Mouse (Mus musculus) layer of hippocampus, postnatal 10 days (tissue): ENCODE results near the gene Recql5. TPM values are rescaled to one million over a fixed set of nuclear protein-coding genes. Genes with fewer than 3 reads are reported as not detected.

Experiments
- DNase-seq, 2 experiments: peaks; one replicate each; pipeline ENCODE4 v3.0.0; 2021; ENCODE audit warnings: low spot score in 2 of 2
- total RNA-seq, 2 experiments: library from RNA; stranded (reverse); gene quantifications; 2 replicates each; pipeline ENCODE4 v1.2.3; 2021

Recql5 gene
- total RNA-seq, 2 experiments from 2014 or later: 21.6 to 25.5 TPM

- no peak for DNase-seq
Measured at GRCm38 (mm10) chr11:115901338-115902161, 31.7 kb downstream of the Recql5 start.

- DNase-seq: no peak
Measured at GRCm38 (mm10) chr11:115900561-115901337, 32.5 kb downstream of the Recql5 start.

- DNase-seq: no peak
Measured at GRCm38 (mm10) chr11:115899486-115900266, 33.6 kb downstream of the Recql5 start, which contains the start of gene Smim5. Smim5 (plus strand) TSS chr11:115899966.

GRCm38 (mm10) chr11:115898886-115899285 lies 34.4 kb downstream of the Recql5 start:
- peak; percentile 59 to 69 for DNase-seq

- no peak for DNase-seq
Measured at GRCm38 (mm10) chr11:115898446-115898845, 34.8 kb downstream of the Recql5 start.

- DNase-seq: no peak
Measured at GRCm38 (mm10) chr11:115894755-115895520, 38.3 kb downstream of the Recql5 start.

- DNase-seq: no peak
Measured at GRCm38 (mm10) chr11:115893071-115893470, 40.2 kb downstream of the Recql5 start.

- DNase-seq: no peak
Measured at GRCm38 (mm10) chr11:115892213-115892612, 41.1 kb downstream of the Recql5 start.

- no peak for DNase-seq
Measured at GRCm38 (mm10) chr11:115889159-115889558, 44.1 kb downstream of the Recql5 start.

- peak in 1 of 2 experiments; percentile 31 for DNase-seq
Measured at GRCm38 (mm10) chr11:115888020-115888419, 45.3 kb downstream of the Recql5 start.

GRCm38 (mm10) chr11:115886446-115886845 lies 46.8 kb downstream of the Recql5 start:
- no peak for DNase-seq

- DNase-seq: no peak
Measured at GRCm38 (mm10) chr11:115885281-115885680, 48.0 kb downstream of the Recql5 start.

GRCm38 (mm10) chr11:115884361-115884760 lies 48.9 kb downstream of the Recql5 start:
- DNase-seq: no peak

GRCm38 (mm10) chr11:115883251-115883650 lies 50.0 kb downstream of the Recql5 start:
- no peak for DNase-seq

- DNase-seq: no peak
Measured at GRCm38 (mm10) chr11:115881002-115881401, 52.3 kb downstream of the Recql5 start.

- DNase-seq: no peak
Measured at GRCm38 (mm10) chr11:115878071-115878470, 55.2 kb downstream of the Recql5 start.

GRCm38 (mm10) chr11:115877174-115877755 lies 56.0 kb downstream of the Recql5 start:
- DNase-seq: no peak

- DNase-seq: no peak
Measured at GRCm38 (mm10) chr11:115876438-115876837, 56.8 kb downstream of the Recql5 start.

- no peak for DNase-seq
Measured at GRCm38 (mm10) chr11:115875935-115876334, 57.3 kb downstream of the Recql5 start.

- no peak for DNase-seq
Measured at GRCm38 (mm10) chr11:115872437-115872836, 60.8 kb downstream of the Recql5 start.
